In genomic region chr9:121710584-121710975, GRCm38 (mm10) we compare ENCODE assay signal across 9 mouse cellular contexts. TPM values are rescaled to one million over a fixed set of nuclear protein-coding genes. Genes with fewer than 3 reads are reported as not detected.
A peak's percentile ranks its signal among the peaks of the same experiment; 100 is the strongest.
DNase-seq lines count a peak whose midpoint lies in the region; ATAC-seq and TF ChIP-seq lines count a peak whose summit lies in the region.
"Had no signal": no experiment of that assay in that cellular context is flagged by ENCODE, and none has a peak within 500 bp of the region (broad histone marks: within the 10 kb centered on the region; RNA-seq: fewer than 3 reads in every experiment).

No protein-coding gene starts in this region.

- H3K79me2 ChIP-seq in heart, adult 2 months (replicated peaks; ENCODE audit: control insufficient read depth, insufficient read depth, low read length), result no peaks in the 10 kb centered on the region; the same call in 1 of the 2 replicates

- peak overlapping the region; percentile 81 for H3K4me3 ChIP-seq in heart, adult 2 months
- H3K4me3 ChIP-seq in embryonic facial prominence, embryonic 14.5 days (ENCODE audit: low read depth, low read length), result peak overlapping the region; percentile 80
- H3K4me3 ChIP-seq in midbrain, embryonic 11.5 days (ENCODE audit: low read depth, low read length), result peak overlapping the region; percentile 85

- TF ChIP-seq POLR2A in heart, adult 2 months (IDR thresholded peaks at IDR 0.05; ENCODE audit: insufficient read depth, low read depth, low read length), result no peak

- DNase-seq in heart, adult 2 months, result no peak
- no peak for DNase-seq in heart, postnatal 25 days (ENCODE audit: low spot score)
- DNase-seq in CD4-positive, CD25-positive, alpha-beta regulatory T cell, adult 2 months (ENCODE audit: low read depth, low spot score), result peak; percentile 57
- DNase-seq in embryonic facial prominence, embryonic 14.5 days (ENCODE audit: low spot score), result no peak
- peak; percentile 54 to 75 for DNase-seq in kidney, postnatal 25 days
- DNase-seq in midbrain, embryonic 11.5 days (ENCODE audit: low spot score, missing footprints), result no peak
- no peak for DNase-seq in B cell, adult 2 months
- DNase-seq in urinary bladder, postnatal 25 days (ENCODE audit: low spot score), result no peak

- H3K9ac ChIP-seq in heart, adult 2 months (ENCODE audit: low read depth, low read length), result peak overlapping the region; percentile 94
- peak overlapping the region; percentile 89 for H3K9ac ChIP-seq in embryonic facial prominence, embryonic 14.5 days (ENCODE audit: low read depth, low read length)
- peak overlapping the region; percentile 85 for H3K9ac ChIP-seq in midbrain, embryonic 11.5 days (ENCODE audit: low read length)

- no peaks in the 10 kb centered on the region for H3K27me3 ChIP-seq in heart, adult 2 months (ENCODE audit: control insufficient read depth, insufficient read depth, low read length)
- H3K27me3 ChIP-seq in embryonic facial prominence, embryonic 14.5 days (replicated peaks; ENCODE audit: control insufficient read depth, insufficient read depth, low read length), result no peaks in the 10 kb centered on the region
- no peaks in the 10 kb centered on the region for H3K27me3 ChIP-seq in midbrain, embryonic 11.5 days (ENCODE audit: control insufficient read depth, insufficient read depth, low read length)

- peak overlapping the region; percentile 95 for H3K27ac ChIP-seq in heart, adult 2 months
- H3K27ac ChIP-seq in embryonic facial prominence, embryonic 14.5 days (replicated peaks; ENCODE audit: low read depth, low read length), result peak overlapping the region; percentile 93
- H3K27ac ChIP-seq in midbrain, embryonic 11.5 days (ENCODE audit: low read depth, low read length), result peak overlapping the region; percentile 80

- TF ChIP-seq EP300 in heart, adult 2 months (IDR thresholded peaks at IDR 0.05; ENCODE audit: insufficient read depth, low read depth, low read length), result no peak

- WGBS in heart, adult 2 months, result under 1% methylated on average over 18 of the region's 18 CpGs
- WGBS in embryonic facial prominence, embryonic 14.5 days, result 0% methylated on average over 18 of the region's 18 CpGs
- 0% methylated on average over 18 of the region's 18 CpGs for WGBS in midbrain, embryonic 11.5 days

- TF ChIP-seq CTCF in heart, adult 2 months (IDR thresholded peaks at IDR 0.05), result no peak

- no peaks in the 10 kb centered on the region for H3K9me3 ChIP-seq in embryonic facial prominence, embryonic 14.5 days (ENCODE audit: control insufficient read depth, low read length)
- no peaks in the 10 kb centered on the region for H3K9me3 ChIP-seq in midbrain, embryonic 11.5 days (ENCODE audit: control insufficient read depth, low read length)

- peak overlapping the region; percentile 83 for H3K4me2 ChIP-seq in embryonic facial prominence, embryonic 14.5 days (ENCODE audit: low read depth, low read length)
- peak overlapping the region; percentile 78 for H3K4me2 ChIP-seq in midbrain, embryonic 11.5 days

- ATAC-seq in embryonic facial prominence, embryonic 14.5 days (ENCODE audit: low read depth), result peak; percentile 9; the same call in 1 of the 2 replicates
- ATAC-seq in midbrain, embryonic 11.5 days (ENCODE audit: low FRiP score), result peak; percentile 60

- peaks cover 3% of the 10 kb centered on the region for H3K36me3 ChIP-seq in heart, adult 2 months (ENCODE audit: control insufficient read depth, insufficient read depth, low read length)
- H3K36me3 ChIP-seq in embryonic facial prominence, embryonic 14.5 days (ENCODE audit: control insufficient read depth, insufficient read depth, low read length), result peaks cover 11% of the 10 kb centered on the region; the same call in 1 of the 2 replicates
- H3K36me3 ChIP-seq in midbrain, embryonic 11.5 days (ENCODE audit: control insufficient read depth, insufficient read depth, low read length), result no peaks in the 10 kb centered on the region; the same call in 1 of the 2 replicates

- intact Hi-C loops in heart, adult 2 months (cut with DNase I), result no loop called here
- intact Hi-C loops in heart, postnatal 25 days (cut with DNase I), result no loop called here

- H3K4me1 ChIP-seq in heart, adult 2 months (ENCODE audit: control insufficient read depth, insufficient read depth, low read length), result no peaks in the 10 kb centered on the region; the same call in 1 of the 2 replicates
- H3K4me1 ChIP-seq in embryonic facial prominence, embryonic 14.5 days (ENCODE audit: control insufficient read depth, insufficient read depth, low read length), result peaks cover 9% of the 10 kb centered on the region
- peaks cover 14% of the 10 kb centered on the region for H3K4me1 ChIP-seq in midbrain, embryonic 11.5 days (ENCODE audit: control insufficient read depth, insufficient read depth, low read length)

RNA-seq across cellular contexts. Expression of gene Ss18l2, which starts 0.5 kb away (rescaled TPM):
- total RNA-seq in heart, adult 2 months (2021), result 100 to 1,000 TPM; 125 to 138 TPM
- polyA plus RNA-seq in heart, adult 2 months (2012; rRNA removed), result 103 and 154 TPM in 2 replicates
- 100 to 1,000 TPM; 138 to 145 TPM for total RNA-seq in heart, postnatal 25 days (2021)
- 149 and 159 TPM in 2 replicates for polyA plus RNA-seq in embryonic facial prominence, embryonic 14.5 days (2014; fragmentation: Nextera tagmentation; extraction: Ambion mirVana)
- 100 and 106 TPM in 2 replicates for polyA plus RNA-seq in midbrain, embryonic 11.5 days (2014; fragmentation: Nextera tagmentation; extraction: Ambion mirVana)

RNA-seq across cellular contexts. Expression of gene Sec22c, which starts 5.3 kb away (rescaled TPM):
- total RNA-seq in heart, adult 2 months (2021), result 1 to 10 TPM; 3.9 to 5.0 TPM
- polyA plus RNA-seq in heart, adult 2 months (2012; rRNA removed), result 6.7 and 9.5 TPM in 2 replicates
- total RNA-seq in heart, postnatal 25 days (2021), result 1 to 10 TPM; 4.6 to 6.8 TPM
- polyA plus RNA-seq in embryonic facial prominence, embryonic 14.5 days (2014; fragmentation: Nextera tagmentation; extraction: Ambion mirVana), result 10.9 and 12.4 TPM in 2 replicates
- 16.9 and 18.2 TPM in 2 replicates for polyA plus RNA-seq in midbrain, embryonic 11.5 days (2014; fragmentation: Nextera tagmentation; extraction: Ambion mirVana)

RNA-seq across cellular contexts. Expression of gene Nktr, which starts 8.4 kb away (rescaled TPM):
- total RNA-seq in heart, adult 2 months (2021), result 10 to 100 TPM; 28.7 to 33.1 TPM
- 23.1 and 39.2 TPM in 2 replicates for polyA plus RNA-seq in heart, adult 2 months (2012; rRNA removed)
- 10 to 100 TPM; 29.1 to 38.1 TPM for total RNA-seq in heart, postnatal 25 days (2021)
- polyA plus RNA-seq in embryonic facial prominence, embryonic 14.5 days (2014; fragmentation: Nextera tagmentation; extraction: Ambion mirVana), result 61.7 and 66.7 TPM in 2 replicates
- 61.6 and 70.4 TPM in 2 replicates for polyA plus RNA-seq in midbrain, embryonic 11.5 days (2014; fragmentation: Nextera tagmentation; extraction: Ambion mirVana)

RNA-seq across cellular contexts. Expression of gene Zfp651, which starts 48.5 kb away (rescaled TPM):
- total RNA-seq in heart, adult 2 months (2021), result 100 to 1,000 TPM; 117 to 130 TPM
- 67.7 and 84.2 TPM in 2 replicates for polyA plus RNA-seq in heart, adult 2 months (2012; rRNA removed)
- total RNA-seq in heart, postnatal 25 days (2021), result 100 to 1,000 TPM; 116 to 128 TPM
- polyA plus RNA-seq in embryonic facial prominence, embryonic 14.5 days (2014; fragmentation: Nextera tagmentation; extraction: Ambion mirVana), result 20.1 and 20.6 TPM in 2 replicates
- polyA plus RNA-seq in midbrain, embryonic 11.5 days (2014; fragmentation: Nextera tagmentation; extraction: Ambion mirVana), result 5.0 and 5.9 TPM in 2 replicates
- total RNA-seq: neutrophil, adult 5-6 weeks had no signal

Comparison
In these comparisons a context has a peak if more than half of its experiments do, and no peak if none do; other contexts are left out.
1. DNase-seq: peak in CD4-positive, CD25-positive, alpha-beta regulatory T cell, adult 2 months (single experiment) and kidney, postnatal 25 days (2 of 2); none in heart, adult 2 months (0 of 2), heart, postnatal 25 days (single experiment), embryonic facial prominence, embryonic 14.5 days (single experiment), midbrain, embryonic 11.5 days (single experiment), B cell, adult 2 months (0 of 2) and urinary bladder, postnatal 25 days (single experiment).
2. Peak in every context shown above with its lines, with median percentiles within 50 percentile points of each other: H3K27ac ChIP-seq, H3K4me3 ChIP-seq and H3K9ac ChIP-seq.